Mouse (Mus musculus): Measurements from ENCODE around the gene Piwil1. TPM values are rescaled to one million over a fixed set of nuclear protein-coding genes. Genes with fewer than 3 reads are reported as not detected.
A peak's percentile ranks its signal among the peaks of the same experiment; 100 is the strongest.

Piwil1 gene
- polyA plus RNA-seq, 1 experiment: not detected

- Histone ChIP-seq H3K9me3 (replicated peaks; ENCODE audit: control insufficient read depth, insufficient read depth, low read length, poor library complexity, severe bottlenecking) (no peaks in the 10 kb centered on the region), H3K27me3 (ENCODE audit: control insufficient read depth, insufficient read depth, low read length, poor library complexity, severe bottlenecking) (no peaks in the 10 kb centered on the region), H3K9ac (ENCODE audit: low read depth, poor library complexity, severe bottlenecking) (no peak overlapping the region), H3K4me3 (ENCODE audit: low read depth, low read length) (no peak overlapping the region), H3K4me1 (ENCODE audit: control insufficient read depth, insufficient read depth, low read length) (no peaks in the 10 kb centered on the region), H3K27ac (ENCODE audit: insufficient read depth, low read length) (no peak overlapping the region), H3K36me3 (ENCODE audit: control insufficient read depth, insufficient read depth, low read length, poor library complexity, severe bottlenecking) (no peaks in the 10 kb centered on the region)
- TF ChIP-seq CTCF (IDR thresholded peaks at IDR 0.05; ENCODE audit: low read depth, low read length) (peak; percentile 86), EP300 (IDR thresholded peaks at IDR 0.05; ENCODE audit: insufficient read depth, low read depth, low read length) (no peak)
Measured at GRCm38 (mm10) chr5:128733955-128734354, 31.6 kb downstream of the Piwil1 start.

GRCm38 (mm10) chr5:128735921-128736320, 33.6 kb downstream of the Piwil1 start:
- no peak overlapping the region for H3K9ac ChIP-seq (ENCODE audit: low read depth, poor library complexity, severe bottlenecking)
- TF ChIP-seq POLR2A (IDR thresholded peaks at IDR 0.05; ENCODE audit: insufficient read depth, low read length) (no peak), CTCF (IDR thresholded peaks at IDR 0.05; ENCODE audit: low read depth, low read length) (no peak), EP300 (IDR thresholded peaks at IDR 0.05; ENCODE audit: insufficient read depth, low read depth, low read length) (no peak)

GRCm38 (mm10) chr5:128739168-128739837, 37.0 kb downstream of the Piwil1 start:
- no peaks in the 10 kb centered on the region for H3K9me3 ChIP-seq (replicated peaks; ENCODE audit: control insufficient read depth, insufficient read depth, low read length, poor library complexity, severe bottlenecking)
- no peaks in the 10 kb centered on the region for H3K36me3 ChIP-seq (ENCODE audit: control insufficient read depth, insufficient read depth, low read length, poor library complexity, severe bottlenecking)
- no peak overlapping the region for H3K4me3 ChIP-seq (ENCODE audit: low read depth, low read length)
- no peaks in the 10 kb centered on the region for H3K4me1 ChIP-seq (ENCODE audit: control insufficient read depth, insufficient read depth, low read length)
- TF ChIP-seq POLR2A (IDR thresholded peaks at IDR 0.05; ENCODE audit: insufficient read depth, low read length) (no peak), EP300 (IDR thresholded peaks at IDR 0.05; ENCODE audit: insufficient read depth, low read depth, low read length) (no peak), CTCF (IDR thresholded peaks at IDR 0.05; ENCODE audit: low read depth, low read length) (no peak)
- H3K9ac ChIP-seq (ENCODE audit: low read depth, poor library complexity, severe bottlenecking): no peak overlapping the region
- no peak overlapping the region for H3K27ac ChIP-seq (ENCODE audit: insufficient read depth, low read length)
- H3K27me3 ChIP-seq (ENCODE audit: control insufficient read depth, insufficient read depth, low read length, poor library complexity, severe bottlenecking): no peaks in the 10 kb centered on the region

More at GRCm38 (mm10) chr5:128735921-128736320, 33.6 kb downstream of the Piwil1 start:
- Histone ChIP-seq H3K27ac (ENCODE audit: insufficient read depth, low read length) (no peak overlapping the region), H3K27me3 (ENCODE audit: control insufficient read depth, insufficient read depth, low read length, poor library complexity, severe bottlenecking) (no peaks in the 10 kb centered on the region), H3K36me3 (ENCODE audit: control insufficient read depth, insufficient read depth, low read length, poor library complexity, severe bottlenecking) (no peaks in the 10 kb centered on the region), H3K4me3 (ENCODE audit: low read depth, low read length) (no peak overlapping the region), H3K9me3 (replicated peaks; ENCODE audit: control insufficient read depth, insufficient read depth, low read length, poor library complexity, severe bottlenecking) (no peaks in the 10 kb centered on the region), H3K4me1 (ENCODE audit: control insufficient read depth, insufficient read depth, low read length) (no peaks in the 10 kb centered on the region)

- TF ChIP-seq POLR2A (IDR thresholded peaks at IDR 0.05; ENCODE audit: insufficient read depth, low read length) (no peak), CTCF (IDR thresholded peaks at IDR 0.05; ENCODE audit: low read depth, low read length) (peak; percentile 39)
- Histone ChIP-seq H3K27ac (ENCODE audit: insufficient read depth, low read length) (no peak overlapping the region), H3K27me3 (ENCODE audit: control insufficient read depth, insufficient read depth, low read length, poor library complexity, severe bottlenecking) (no peaks in the 10 kb centered on the region), H3K36me3 (ENCODE audit: control insufficient read depth, insufficient read depth, low read length, poor library complexity, severe bottlenecking) (no peaks in the 10 kb centered on the region), H3K4me3 (ENCODE audit: low read depth, low read length) (no peak overlapping the region), H3K9ac (ENCODE audit: low read depth, poor library complexity, severe bottlenecking) (no peak overlapping the region), H3K9me3 (replicated peaks; ENCODE audit: control insufficient read depth, insufficient read depth, low read length, poor library complexity, severe bottlenecking) (no peaks in the 10 kb centered on the region), H3K4me1 (ENCODE audit: control insufficient read depth, insufficient read depth, low read length) (no peaks in the 10 kb centered on the region)
Measured at GRCm38 (mm10) chr5:128739838-128740171, 37.5 kb downstream of the Piwil1 start.

DNA sequence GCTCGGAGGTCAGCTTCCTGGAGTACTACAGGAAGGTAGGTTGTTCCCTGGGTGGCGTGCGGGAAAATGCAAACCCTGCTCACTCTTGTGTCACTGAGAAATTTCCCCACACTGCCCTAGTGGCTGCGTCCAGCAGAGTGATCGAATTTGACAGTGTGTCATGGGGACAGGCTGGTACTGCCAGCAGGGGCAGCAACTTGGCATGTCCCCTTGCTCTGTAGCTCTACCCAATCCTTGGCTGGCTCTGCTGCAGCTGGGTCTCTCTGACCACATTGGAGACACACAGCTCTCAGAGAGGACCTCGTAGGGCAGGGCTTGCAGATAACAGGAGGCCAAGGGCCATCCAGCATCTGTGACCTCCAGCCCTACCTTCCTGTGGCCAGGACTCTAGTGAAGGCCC, 42.0 kb downstream of the Piwil1 start:
- TF ChIP-seq CTCF (IDR thresholded peaks at IDR 0.05; ENCODE audit: low read depth, low read length): no peak
- TF ChIP-seq POLR2A (IDR thresholded peaks at IDR 0.05; ENCODE audit: insufficient read depth, low read length): no peak
- TF ChIP-seq EP300 (IDR thresholded peaks at IDR 0.05; ENCODE audit: insufficient read depth, low read depth, low read length): no peak
- Histone ChIP-seq H3K27ac (ENCODE audit: insufficient read depth, low read length) (no peak overlapping the region), H3K9ac (ENCODE audit: low read depth, poor library complexity, severe bottlenecking) (no peak overlapping the region), H3K36me3 (ENCODE audit: control insufficient read depth, insufficient read depth, low read length, poor library complexity, severe bottlenecking) (no peaks in the 10 kb centered on the region), H3K9me3 (replicated peaks; ENCODE audit: control insufficient read depth, insufficient read depth, low read length, poor library complexity, severe bottlenecking) (no peaks in the 10 kb centered on the region), H3K4me1 (ENCODE audit: control insufficient read depth, insufficient read depth, low read length) (no peaks in the 10 kb centered on the region), H3K27me3 (ENCODE audit: control insufficient read depth, insufficient read depth, low read length, poor library complexity, severe bottlenecking) (no peaks in the 10 kb centered on the region), H3K4me3 (ENCODE audit: low read depth, low read length) (no peak overlapping the region)

DNA sequence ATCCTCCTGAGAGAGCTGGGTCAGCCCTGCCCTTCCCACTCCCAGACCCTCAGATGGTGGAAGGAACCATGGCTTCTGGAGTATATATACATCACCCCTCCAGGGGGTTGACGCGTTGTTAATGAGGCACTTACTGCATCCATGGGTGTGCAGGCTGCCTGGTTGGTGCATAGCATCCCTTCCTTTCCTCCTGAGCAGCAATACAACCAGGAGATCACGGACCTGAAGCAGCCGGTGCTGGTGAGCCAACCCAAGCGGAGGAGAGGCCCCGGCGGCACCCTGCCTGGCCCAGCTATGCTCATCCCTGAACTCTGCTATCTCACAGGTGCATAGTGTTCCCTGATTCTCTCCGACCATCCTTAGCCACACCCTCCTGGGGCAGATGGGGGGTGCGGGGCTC, 42.9 kb downstream of the Piwil1 start:
- Histone ChIP-seq H3K36me3 (ENCODE audit: control insufficient read depth, insufficient read depth, low read length, poor library complexity, severe bottlenecking) (no peaks in the 10 kb centered on the region), H3K27me3 (ENCODE audit: control insufficient read depth, insufficient read depth, low read length, poor library complexity, severe bottlenecking) (no peaks in the 10 kb centered on the region), H3K4me1 (ENCODE audit: control insufficient read depth, insufficient read depth, low read length) (no peaks in the 10 kb centered on the region), H3K9me3 (replicated peaks; ENCODE audit: control insufficient read depth, insufficient read depth, low read length, poor library complexity, severe bottlenecking) (no peaks in the 10 kb centered on the region), H3K27ac (ENCODE audit: insufficient read depth, low read length) (no peak overlapping the region), H3K4me3 (ENCODE audit: low read depth, low read length) (no peak overlapping the region), H3K9ac (ENCODE audit: low read depth, poor library complexity, severe bottlenecking) (no peak overlapping the region)
- TF ChIP-seq POLR2A (IDR thresholded peaks at IDR 0.05; ENCODE audit: insufficient read depth, low read length) (no peak), EP300 (IDR thresholded peaks at IDR 0.05; ENCODE audit: insufficient read depth, low read depth, low read length) (no peak), CTCF (IDR thresholded peaks at IDR 0.05; ENCODE audit: low read depth, low read length) (no peak)

Data from ES-Bruce4 (cell line).